Mouse (Mus musculus) limb, embryonic 14.5 days (tissue): ENCODE results near the gene Gm10961. TPM values are rescaled to one million over a fixed set of nuclear protein-coding genes. Genes with fewer than 3 reads are reported as not detected.

ENCODE experiments used
- ATAC-seq: fragments of 200-750 bp; cut with Nextera tagmentation; 2 replicates; pipeline ENCODE4 v1.8.0; 2017; ENCODE audit warnings: low read depth, moderate number of reproducible peaks, moderate TSS enrichment; ENCODE audit not compliant: low FRiP score
- DNase-seq: peaks from one replicate; pipeline ENCODE4 v3.0.0-alpha.2; 2015; ENCODE audit warnings: low spot score
- H3K27ac ChIP-seq: fragments of 300-500 bp; sonication (generic); replicated peaks from 2 replicates; pipeline ENCODE4 v1.5.1; 2014; ENCODE audit warnings: low read depth, mild to moderate bottlenecking, low read length, moderate library complexity, mixed read lengths
- H3K27me3 ChIP-seq: fragments of 300-500 bp; sonication (generic); 2 replicates; pipeline ENCODE4 v1.6.1; 2014; ENCODE audit warnings: low read length, mixed read lengths; ENCODE audit not compliant: control insufficient read depth, insufficient read depth
- H3K36me3 ChIP-seq: fragments of 300-500 bp; sonication (generic); 2 replicates; pipeline ENCODE4 v1.6.1; 2014; ENCODE audit warnings: mild to moderate bottlenecking, low read length, moderate library complexity, mixed read lengths; ENCODE audit not compliant: control insufficient read depth, insufficient read depth
- H3K4me1 ChIP-seq: fragments of 300-500 bp; sonication (generic); 2 replicates; pipeline ENCODE4 v1.6.1; 2014; ENCODE audit warnings: antibody characterized with exemption, low read length, mixed read lengths; ENCODE audit not compliant: control insufficient read depth, insufficient read depth
- H3K4me2 ChIP-seq: fragments of 300-500 bp; sonication (generic); replicated peaks from 2 replicates; pipeline ENCODE4 v1.6.1; 2014; ENCODE audit warnings: low read depth, mild to moderate bottlenecking, low read length, moderate library complexity; ENCODE audit not compliant: severe bottlenecking
- H3K4me3 ChIP-seq: fragments of 300-500 bp; sonication (generic); replicated peaks from 2 replicates; pipeline ENCODE4 v1.5.1; 2014; ENCODE audit warnings: low read length
- H3K9ac ChIP-seq: fragments of 300-500 bp; sonication (generic); 2 replicates; pipeline ENCODE4 v1.6.1; 2014; ENCODE audit warnings: mild to moderate bottlenecking, low read depth, low read length, moderate library complexity; ENCODE audit not compliant: severe bottlenecking
- H3K9me3 ChIP-seq: fragments of 300-500 bp; sonication (generic); 2 replicates; pipeline ENCODE4 v1.6.1; 2016; ENCODE audit warnings: low read length; ENCODE audit not compliant: control insufficient read depth
- POLR2A ChIP-seq: fragments of 200-500 bp; IDR thresholded peaks from 2 replicates; pipeline ENCODE4 v1.8.0; 2012; ENCODE audit warnings: inconsistent platforms, mild to moderate bottlenecking, moderate library complexity, borderline replicate concordance; ENCODE audit not compliant: insufficient read depth, insufficient read length; ENCODE audit errors: extremely low read depth
- WGBS: fragments of 180-500 bp; shearing (Covaris S2); extraction: QIAGEN DNeasy Blood & Tissue Kit; methylation state at CpG from one replicate; pipeline ENCODE4 v1.1.7; 2014; 5-methylcytosine and 5-hydroxymethylcytosine counted together
- polyA plus RNA-seq, 2 experiments: library from polyadenylated mRNA; depleted of rRNA in 1 of 2; stranded (reverse) in 1 of 2; unstranded in 1 of 2; fragments of >200 nt; fragmentation: Nextera tagmentation in 1 of 2; extraction: Ambion mirVana in 1 of 2; gene quantifications; 2 replicates each; pipeline versions ENCODE4 v1.2.1 to v1.2.3; 2012 to 2014

Gm10961 gene
- polyA plus RNA-seq, 2 experiments, result not detected

DNA sequence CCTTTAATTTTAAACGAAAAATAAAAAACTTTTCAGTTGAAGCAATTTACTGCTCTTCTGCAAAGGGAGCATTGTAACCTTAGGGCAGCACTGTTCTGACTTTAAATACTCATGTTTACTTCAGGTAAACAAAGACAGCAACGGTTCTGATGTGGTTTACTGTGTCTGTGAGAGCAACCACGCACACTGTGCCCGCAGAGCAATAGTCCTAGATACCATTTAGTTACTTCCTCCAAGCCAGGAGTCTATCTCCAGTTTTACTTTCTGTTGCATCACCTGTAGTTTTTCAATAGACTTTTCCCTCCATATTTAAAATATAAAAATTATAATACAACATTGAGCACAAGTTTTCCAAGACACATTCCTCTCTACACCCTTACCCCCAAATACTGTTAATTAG is 39.4 kb downstream of the Gm10961 start:
- no peak for TF ChIP-seq POLR2A
- H3K4me1 ChIP-seq, result no peaks in the 10 kb centered on the region
- H3K36me3 ChIP-seq, result peaks cover 85% of the 10 kb centered on the region
- no peak for DNase-seq
- no peak overlapping the region for H3K9ac ChIP-seq
- no peak for ATAC-seq
- H3K27me3 ChIP-seq, result no peaks in the 10 kb centered on the region
- H3K4me3 ChIP-seq, result no peak overlapping the region
- 83% methylated on average over 4 of the region's 4 CpGs for WGBS
- H3K4me2 ChIP-seq, result no peak overlapping the region
- no peak overlapping the region for H3K27ac ChIP-seq
- H3K9me3 ChIP-seq, result no peaks in the 10 kb centered on the region

DNA sequence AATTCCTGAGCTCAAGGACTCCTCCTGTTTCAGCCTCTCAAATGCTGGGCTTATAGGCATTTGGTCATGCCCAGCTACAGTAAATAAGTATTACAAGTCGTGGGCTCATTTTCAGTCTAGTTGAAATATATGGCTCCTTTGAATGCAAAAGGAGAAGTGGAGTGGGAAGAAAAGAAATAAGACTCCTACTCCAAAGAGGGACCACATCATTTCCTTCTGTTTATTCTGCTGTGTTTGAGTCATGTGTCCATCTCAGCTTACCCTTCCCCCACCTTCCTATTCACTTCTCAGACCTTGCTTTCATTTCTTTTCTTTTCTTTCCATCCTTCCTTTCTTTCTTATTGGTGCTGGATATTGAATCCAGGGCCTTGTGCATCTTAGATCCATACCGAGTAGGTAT is 40.4 kb downstream of the Gm10961 start:
- no peak overlapping the region for H3K9ac ChIP-seq
- ATAC-seq (no peak), DNase-seq (no peak)
- no peak overlapping the region for H3K4me3 ChIP-seq
- no peaks in the 10 kb centered on the region for H3K27me3 ChIP-seq
- no peaks in the 10 kb centered on the region for H3K4me1 ChIP-seq
- 90% methylated on average over 2 of the region's 2 CpGs for WGBS
- TF ChIP-seq POLR2A, result no peak
- no peak overlapping the region for H3K4me2 ChIP-seq
- H3K9me3 ChIP-seq, result no peaks in the 10 kb centered on the region
- peaks cover 83% of the 10 kb centered on the region for H3K36me3 ChIP-seq
- no peak overlapping the region for H3K27ac ChIP-seq

DNA sequence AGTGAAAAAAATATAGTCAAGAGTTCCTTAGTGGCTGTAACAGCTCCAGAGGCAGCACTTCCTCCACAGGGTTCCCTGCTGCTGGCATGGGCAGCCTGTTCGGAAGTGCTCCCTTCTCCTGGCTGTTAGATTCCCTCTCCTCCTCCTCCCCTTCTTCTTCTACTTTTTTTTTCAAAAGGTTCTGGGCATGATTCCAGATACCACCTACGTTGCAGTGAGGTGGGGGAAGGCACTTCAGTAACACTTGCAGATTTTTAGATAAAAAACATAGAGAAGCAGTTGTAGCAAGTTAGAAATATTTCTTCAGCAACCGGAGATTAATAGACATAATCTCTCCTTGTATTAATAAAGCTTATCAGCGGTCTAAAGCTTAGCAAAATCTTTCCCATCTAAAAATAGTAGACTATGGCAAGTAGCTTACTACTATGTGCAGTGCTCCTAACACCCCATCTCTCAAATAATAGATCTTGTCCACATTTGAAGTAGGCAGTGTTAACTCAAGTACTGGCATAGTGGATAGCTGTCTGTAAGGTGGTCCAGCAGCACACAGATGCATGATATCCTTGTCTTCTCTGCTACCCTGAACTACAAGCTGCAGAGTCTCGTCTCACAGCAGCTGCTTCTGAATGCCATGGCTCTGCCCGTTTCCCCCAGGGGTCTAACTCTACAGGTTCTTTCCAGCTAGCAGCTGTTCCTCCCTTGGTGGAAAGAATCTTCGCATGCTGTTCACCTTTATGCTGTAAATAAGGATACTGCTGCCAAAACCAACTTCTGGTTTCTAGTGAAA is 49.9 kb downstream of the Gm10961 start:
- Histone ChIP-seq H3K36me3 (peaks cover 12% of the 10 kb centered on the region), H3K27me3 (no peaks in the 10 kb centered on the region), H3K4me3 (no peak overlapping the region), H3K4me1 (peaks cover 42% of the 10 kb centered on the region), H3K4me2 (peak overlapping the region; percentile 27), H3K9ac (no peak overlapping the region), H3K27ac (peak overlapping the region; percentile 52), H3K9me3 (no peaks in the 10 kb centered on the region)
- no peak for TF ChIP-seq POLR2A
- ATAC-seq (peak; percentile 60; the same call in 1 of the 2 replicates), DNase-seq (peak; percentile 76)
- WGBS, result 15% methylated on average over 7 of the region's 7 CpGs

Other genes starting within 250 kb of the Gm10961 start
- 1.4 and 1.8 TPM in 2 replicates for gene Kcnc4, start 171.8 kb upstream of the Gm10961 start, polyA plus RNA-seq (2012; rRNA removed)
- 0.29 and 0.36 TPM in 2 replicates for gene Kcnc4, start 171.8 kb upstream of the Gm10961 start, polyA plus RNA-seq (2014; fragmentation: Nextera tagmentation; extraction: Ambion mirVana)
- 18.2 and 22.8 TPM in 2 replicates for gene Slc6a17, start 113.3 kb upstream of the Gm10961 start, polyA plus RNA-seq (2012; rRNA removed)
- gene Slc6a17, start 113.3 kb upstream of the Gm10961 start, polyA plus RNA-seq (2014; fragmentation: Nextera tagmentation; extraction: Ambion mirVana), result 6.4 and 9.5 TPM in 2 replicates
- gene Ubl4b, start 76.2 kb upstream of the Gm10961 start, polyA plus RNA-seq (2012; rRNA removed), result 0.31 TPM in 2 replicates
- not detected in 2 replicates for gene Ubl4b, start 76.2 kb upstream of the Gm10961 start, polyA plus RNA-seq (2014; fragmentation: Nextera tagmentation; extraction: Ambion mirVana)
- gene Alx3, start 36.3 kb upstream of the Gm10961 start, polyA plus RNA-seq (2012; rRNA removed), result 9.5 and 13.9 TPM in 2 replicates
- gene Alx3, start 36.3 kb upstream of the Gm10961 start, polyA plus RNA-seq (2014; fragmentation: Nextera tagmentation; extraction: Ambion mirVana), result 14.9 and 16.5 TPM in 2 replicates
- 74.1 and 78.5 TPM in 2 replicates for gene Strip1, start 372 bp downstream of the Gm10961 start, polyA plus RNA-seq (2012; rRNA removed)
- 59.7 and 71.9 TPM in 2 replicates for gene Strip1, start 372 bp downstream of the Gm10961 start, polyA plus RNA-seq (2014; fragmentation: Nextera tagmentation; extraction: Ambion mirVana)
- 142 and 143 TPM in 2 replicates for gene Ahcyl1, start 65.2 kb downstream of the Gm10961 start, polyA plus RNA-seq (2012; rRNA removed)
- gene Ahcyl1, start 65.2 kb downstream of the Gm10961 start, polyA plus RNA-seq (2014; fragmentation: Nextera tagmentation; extraction: Ambion mirVana), result 97.1 and 110 TPM in 2 replicates
- 14.9 and 16.3 TPM in 2 replicates for gene Csf1, start 129.1 kb downstream of the Gm10961 start, polyA plus RNA-seq (2012; rRNA removed)
- 12.7 and 13.6 TPM in 2 replicates for gene Csf1, start 129.1 kb downstream of the Gm10961 start, polyA plus RNA-seq (2014; fragmentation: Nextera tagmentation; extraction: Ambion mirVana)
- 0.06 and 0.09 TPM in 2 replicates for gene Eps8l3, start 245.9 kb downstream of the Gm10961 start, polyA plus RNA-seq (2012; rRNA removed)
- gene Eps8l3, start 245.9 kb downstream of the Gm10961 start, polyA plus RNA-seq (2014; fragmentation: Nextera tagmentation; extraction: Ambion mirVana), result not detected in 2 replicates